Mouse (Mus musculus) adrenal gland, adult (tissue): Measurements from ENCODE around the gene Isg15.
"Not testable (repeated sequence)": the region's sequence is repeated elsewhere in the genome, so short reads cannot be mapped to it uniquely, and the experiment has no call there.

ENCODE experiments used
- DNase-seq, 2 experiments: peaks; one replicate each; pipeline ENCODE4 v3.0.0; 2022 to 2023; ENCODE audit warnings: low spot score in 1 of 2; ENCODE audit not compliant: inconsistent age in 2 of 2

Isg15 gene

GRCm38 (mm10) chr4:156169129-156169528 is 31.5 kb downstream of the Isg15 start:
- no peak for DNase-seq

GRCm38 (mm10) chr4:156168611-156169010 is 32.0 kb downstream of the Isg15 start:
- DNase-seq = no peak

GRCm38 (mm10) chr4:156166477-156166876 is 34.1 kb downstream of the Isg15 start:
- peak in 1 of 2 experiments; percentile 12 for DNase-seq

GRCm38 (mm10) chr4:156154771-156155170 is 45.8 kb downstream of the Isg15 start:
- peak in 1 of 2 experiments; percentile 10 for DNase-seq

GRCm38 (mm10) chr4:156150887-156151286 is 49.7 kb downstream of the Isg15 start:
- DNase-seq = not testable (repeated sequence)
